Mouse (Mus musculus): ENCODE results near the gene Cd300lg.

The Cd300lg gene

DNA sequence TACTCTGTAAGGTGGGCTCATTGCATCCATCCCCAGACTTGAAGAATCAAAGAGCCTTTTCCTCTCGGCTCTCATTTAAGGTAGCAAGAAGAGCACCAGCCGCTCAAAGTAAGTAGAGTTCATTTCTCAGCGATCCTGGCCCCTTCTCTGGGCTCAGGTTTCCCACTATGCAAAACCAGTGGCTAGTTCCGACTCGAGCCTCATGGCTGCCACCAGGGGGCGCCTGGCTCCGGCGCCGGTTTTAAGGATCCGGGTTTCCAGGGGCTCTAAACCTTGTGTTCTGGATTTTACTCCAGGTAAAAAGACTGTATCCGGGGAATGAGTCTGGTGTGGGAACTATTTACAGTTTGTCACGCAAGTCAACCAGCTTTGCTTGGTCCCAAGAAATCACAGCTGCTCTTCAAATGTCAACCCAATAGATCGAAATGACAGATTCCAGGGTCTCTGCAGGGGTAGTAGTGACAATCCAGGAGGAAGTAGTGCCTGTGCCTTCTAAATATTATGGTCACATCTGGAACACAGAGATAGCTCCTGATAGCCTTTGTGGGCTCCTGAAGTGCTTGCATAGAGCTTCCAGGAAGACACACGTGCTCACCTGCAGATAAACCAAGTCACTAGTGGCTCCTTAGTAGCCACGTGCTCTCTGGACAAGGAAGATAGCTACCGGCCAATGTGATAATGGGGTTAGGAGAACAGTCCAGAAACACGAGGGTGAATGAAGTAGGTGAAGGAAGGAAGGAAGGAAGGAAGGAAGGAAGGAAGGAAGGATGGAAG is 61.4 kb downstream of the Cd300lg start:
- peak; percentile 84 to 87 for DNase-seq

Data from kidney, postnatal 4 days (tissue).